Mouse (Mus musculus) heart, embryonic 14.5 days (tissue): ENCODE data around the gene Cdk12. TPM values are rescaled to one million over a fixed set of nuclear protein-coding genes. Genes with fewer than 3 reads are reported as not detected.

Source experiments
- ATAC-seq: fragments of 200-750 bp; cut with Nextera tagmentation; 2 replicates; pipeline ENCODE4 v1.8.0; 2017; ENCODE audit warnings: low read depth, moderate TSS enrichment; ENCODE audit not compliant: insufficient number of reproducible peaks, insufficient read depth, low FRiP score
- H3K27ac ChIP-seq, 2 experiments: fragments of 200-500 bp in 1 of 2; fragments of 300-500 bp in 1 of 2; sonication (generic) in 1 of 2; replicated peaks in 1 of 2; 2 replicates each; pipeline ENCODE4 v1.5.1; 2012 to 2014; ENCODE audit warnings: low read depth in 2 of 2, low read length in 2 of 2, control low read depth in 1 of 2, mild to moderate bottlenecking in 1 of 2, mixed read lengths in 1 of 2; ENCODE audit not compliant: control insufficient read depth in 1 of 2, insufficient read depth in 1 of 2
- H3K27me3 ChIP-seq: fragments of 300-500 bp; sonication (generic); 2 replicates; pipeline ENCODE4 v1.6.1; 2014; ENCODE audit warnings: mild to moderate bottlenecking, low read length, control low read depth; ENCODE audit not compliant: control insufficient read depth, insufficient read depth
- H3K36me3 ChIP-seq: fragments of 300-500 bp; sonication (generic); 2 replicates; pipeline ENCODE4 v1.6.1; 2014; ENCODE audit warnings: mild to moderate bottlenecking, control low read depth, low read length, mixed read lengths; ENCODE audit not compliant: control insufficient read depth, insufficient read depth
- H3K4me1 ChIP-seq, 2 experiments: fragments of 200-500 bp in 1 of 2; fragments of 300-500 bp in 1 of 2; sonication (generic) in 1 of 2; 2 replicates each; pipeline ENCODE4 v1.6.1; 2012 to 2014; ENCODE audit warnings: low read length in 2 of 2, control low read depth in 1 of 2, mixed read lengths in 1 of 2; ENCODE audit not compliant: control insufficient read depth in 2 of 2, insufficient read depth in 2 of 2
- H3K4me2 ChIP-seq: fragments of 300-500 bp; sonication (generic); 2 replicates; pipeline ENCODE4 v1.6.1; 2014; ENCODE audit warnings: mild to moderate bottlenecking, low read length
- H3K4me3 ChIP-seq, 2 experiments: fragments of 200-500 bp in 1 of 2; fragments of 300-500 bp in 1 of 2; sonication (generic) in 1 of 2; 2 replicates each; pipeline ENCODE4 v1.5.1; 2012 to 2014; ENCODE audit warnings: low read length in 2 of 2, mild to moderate bottlenecking in 2 of 2, control low read depth in 1 of 2, low read depth in 1 of 2, moderate library complexity in 1 of 2; ENCODE audit not compliant: control insufficient read depth in 1 of 2, insufficient read depth in 1 of 2
- H3K9ac ChIP-seq: fragments of 300-500 bp; sonication (generic); 2 replicates; pipeline ENCODE4 v1.6.1; 2014; ENCODE audit warnings: mild to moderate bottlenecking, low read length
- H3K9me3 ChIP-seq: fragments of 300-500 bp; sonication (generic); 2 replicates; pipeline ENCODE4 v1.6.1; 2016; ENCODE audit warnings: low read length, control low read depth; ENCODE audit not compliant: control insufficient read depth
- WGBS: fragments of 180-500 bp; shearing (Covaris S2); extraction: QIAGEN DNeasy Blood & Tissue Kit; methylation state at CpG from one replicate; pipeline ENCODE4 v1.1.7; 2014; 5-methylcytosine and 5-hydroxymethylcytosine counted together
- polyA plus RNA-seq: library from polyadenylated mRNA; unstranded; fragments of >200 nt; fragmentation: Nextera tagmentation; extraction: Ambion mirVana; gene quantifications from 2 replicates; pipeline ENCODE4 v1.2.1, GENCODE M21; 2014

Gene Cdk12
- polyA plus RNA-seq, 1 experiment from 2014 or later = 9.8 TPM

DNA sequence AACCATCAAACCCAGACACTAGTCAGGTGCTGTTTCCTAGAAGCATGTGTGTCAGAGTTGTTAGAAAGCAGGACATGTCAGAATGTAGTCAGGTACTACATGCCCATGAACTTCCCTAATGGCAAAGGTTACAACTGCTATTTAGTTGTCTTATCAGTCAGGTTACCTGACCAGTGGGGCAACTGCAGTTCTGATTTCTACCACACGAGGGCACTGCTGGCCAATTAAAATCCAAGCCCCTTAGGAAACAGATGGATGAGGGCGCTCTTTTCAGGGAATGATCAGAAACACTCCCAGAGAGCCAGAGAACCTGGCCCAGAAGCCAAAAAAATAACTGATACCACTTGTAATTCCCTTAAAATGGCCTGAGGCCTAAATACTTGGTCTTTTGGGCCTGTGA, 62.2 kb downstream of the Cdk12 start:
- Histone ChIP-seq H3K4me1 (peaks cover 0 to 8% of the 10 kb centered on the region in 2 experiments; a peak in 2 of 4 replicates), H3K36me3 (peaks cover 69% of the 10 kb centered on the region), H3K9me3 (no peaks in the 10 kb centered on the region), H3K4me3 (no peak overlapping the region), H3K9ac (0 out of 2 replicates have a peak overlapping the region, but pooled peaks have one; percentile 34), H3K27me3 (no peaks in the 10 kb centered on the region), H3K4me2 (no peak overlapping the region), H3K27ac (no peak overlapping the region)
- ATAC-seq = no peak
- WGBS = 2% methylated on average over 2 of the region's 2 CpGs

DNA sequence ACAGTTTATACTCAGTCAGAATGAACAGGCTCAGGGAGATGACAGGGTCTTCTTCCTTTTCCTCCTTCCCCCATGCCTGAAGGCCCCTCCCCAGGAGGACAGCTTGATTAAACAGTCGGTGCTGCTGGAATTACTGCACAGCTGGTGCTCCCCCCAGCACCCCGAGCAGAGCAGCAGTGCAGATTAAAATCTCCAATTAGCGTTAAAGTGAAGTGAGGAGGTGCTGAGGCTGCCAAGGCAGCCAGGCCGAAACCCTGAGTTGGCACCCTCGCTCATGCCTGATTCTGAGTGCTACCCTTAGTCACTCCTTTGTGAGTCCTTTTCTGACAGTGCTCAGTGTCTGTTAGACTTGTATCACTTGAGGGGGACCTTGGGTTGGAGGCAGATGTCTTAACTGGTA, 63.0 kb downstream of the Cdk12 start:
- ATAC-seq = no peak
- Histone ChIP-seq H3K27ac (no peak overlapping the region), H3K36me3 (peaks cover 77% of the 10 kb centered on the region), H3K27me3 (no peaks in the 10 kb centered on the region), H3K4me3 (no peak overlapping the region), H3K4me2 (no peak overlapping the region), H3K9ac (no peak overlapping the region), H3K9me3 (no peaks in the 10 kb centered on the region), H3K4me1 (peaks cover 0 to 8% of the 10 kb centered on the region in 2 experiments; a peak in 2 of 4 replicates)
- WGBS = 74% methylated on average over 5 of the region's 5 CpGs

DNA sequence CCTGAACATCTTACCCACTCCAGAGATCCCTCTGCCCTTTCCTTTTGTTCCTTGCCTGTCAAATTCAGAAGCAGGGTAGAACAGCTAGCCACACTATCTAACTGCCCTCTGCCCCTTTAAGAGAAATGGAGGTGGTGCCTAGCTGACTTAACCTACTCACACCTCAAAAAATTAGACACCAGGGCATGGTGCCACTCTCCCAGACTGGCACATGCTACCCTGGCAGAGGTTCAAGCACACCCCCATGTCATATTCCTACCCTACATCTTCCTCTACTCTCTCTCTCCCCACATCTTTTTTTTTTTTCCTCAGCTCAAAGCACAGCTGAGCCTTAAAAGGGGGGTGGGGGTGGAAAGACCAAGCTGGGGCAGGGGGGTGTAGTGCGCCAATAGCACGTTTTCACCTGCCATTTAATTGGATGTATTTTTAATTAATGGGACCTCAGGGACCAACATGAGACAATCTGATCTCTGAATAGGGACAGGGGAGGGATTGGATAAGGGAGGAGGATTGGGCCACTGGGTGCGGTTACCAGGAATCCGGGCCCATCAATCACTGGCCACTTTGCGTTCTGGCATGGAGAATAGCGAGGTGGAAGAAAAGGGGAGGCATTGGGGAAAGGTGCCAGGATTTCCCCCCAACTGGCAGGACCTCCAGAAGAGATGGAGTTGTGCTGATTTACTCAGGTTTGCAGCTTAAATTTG, 64.0 kb downstream of the Cdk12 start:
- no peak for ATAC-seq
- Histone ChIP-seq H3K4me3 (no peak overlapping the region), H3K4me2 (no peak overlapping the region), H3K4me1 (peaks cover 0 to 8% of the 10 kb centered on the region in 2 experiments; a peak in 2 of 4 replicates), H3K27ac (no peak overlapping the region), H3K9me3 (no peaks in the 10 kb centered on the region), H3K36me3 (peaks cover 85% of the 10 kb centered on the region), H3K9ac (no peak overlapping the region), H3K27me3 (no peaks in the 10 kb centered on the region)
- 80% methylated on average over 6 of the region's 6 CpGs for WGBS

DNA sequence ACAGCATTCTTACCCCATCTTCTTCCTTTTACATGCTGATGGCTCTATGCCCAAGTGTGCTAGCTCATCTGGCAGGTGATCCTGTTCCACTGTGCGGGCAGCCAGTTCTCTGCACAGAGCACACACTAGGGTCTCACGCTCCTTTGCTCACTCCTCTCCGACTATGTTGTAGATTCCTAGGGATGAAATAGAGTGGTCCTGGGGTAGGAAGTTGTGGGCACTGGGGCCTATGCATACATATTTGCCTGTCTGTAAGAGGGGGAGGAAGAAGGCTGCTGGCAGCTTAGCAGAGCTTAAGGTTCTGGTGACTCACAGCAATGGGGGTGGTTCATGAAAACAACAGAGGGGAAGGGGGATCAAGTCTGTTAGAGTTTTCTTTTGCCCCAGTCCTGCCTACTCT, 67.2 kb downstream of the Cdk12 start:
- Histone ChIP-seq H3K9me3 (no peaks in the 10 kb centered on the region), H3K4me2 (no peak overlapping the region), H3K4me3 (no peak overlapping the region), H3K4me1 (peaks cover 0 to 8% of the 10 kb centered on the region in 2 experiments; a peak in 2 of 4 replicates), H3K9ac (no peak overlapping the region), H3K36me3 (peaks cover 94% of the 10 kb centered on the region), H3K27me3 (no peaks in the 10 kb centered on the region), H3K27ac (no peak overlapping the region)
- WGBS = 93% methylated on average over 3 of the region's 3 CpGs
- ATAC-seq = no peak

DNA sequence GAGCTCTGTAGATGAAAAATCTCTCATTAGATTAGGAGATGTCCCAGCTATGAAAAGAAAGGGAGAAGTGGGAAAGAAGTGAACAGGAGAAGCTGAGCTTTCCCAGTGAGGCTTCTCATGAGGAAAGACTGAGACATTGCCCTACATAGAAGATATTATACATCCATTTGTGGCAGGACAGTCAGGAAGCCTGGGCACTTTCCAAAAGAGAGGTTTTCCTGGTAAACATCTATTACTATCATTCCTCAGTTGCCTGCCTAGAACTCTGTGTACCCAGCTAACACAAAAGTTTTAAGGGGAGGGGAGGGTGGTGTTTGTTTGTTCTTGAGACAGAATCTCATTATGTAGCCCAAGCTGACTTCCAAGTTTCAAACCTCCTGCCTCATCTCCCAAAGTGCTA, 67.6 kb downstream of the Cdk12 start:
- ATAC-seq = no peak
- peaks cover 91% of the 10 kb centered on the region for H3K36me3 ChIP-seq

DNA sequence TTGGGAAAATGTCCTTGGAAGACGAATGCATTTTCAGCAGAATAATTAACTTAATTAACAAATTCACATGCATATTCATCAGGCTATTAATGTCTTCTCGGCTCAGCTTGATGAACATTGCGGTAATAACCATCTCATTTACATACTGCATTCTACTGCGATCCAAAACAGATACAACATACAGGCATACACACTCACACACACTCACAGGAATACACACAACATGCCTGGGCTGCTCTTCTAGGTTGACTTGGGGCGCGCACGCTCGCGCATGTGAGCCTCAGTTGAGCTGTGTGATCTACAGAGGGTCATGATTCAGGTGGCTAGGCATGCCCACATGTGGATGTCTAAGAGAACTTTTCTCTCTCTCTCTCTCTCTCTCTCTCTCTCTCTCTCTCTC, 80.9 kb downstream of the Cdk12 start:
- peaks cover 13% of the 10 kb centered on the region; the same call in 1 of the 2 replicates for H3K27me3 ChIP-seq
- peaks cover 4 to 5% of the 10 kb centered on the region in 2 experiments; a peak in 3 of 4 replicates for H3K4me1 ChIP-seq
- ATAC-seq = no peak
- no peak overlapping the region for H3K4me2 ChIP-seq
- no peak overlapping the region for H3K9ac ChIP-seq
- H3K27ac ChIP-seq = no peak overlapping the region
- WGBS = 28% methylated on average over 9 of the region's 9 CpGs
- H3K4me3 ChIP-seq = no peak overlapping the region
- H3K9me3 ChIP-seq = no peaks in the 10 kb centered on the region
- peaks cover 14% of the 10 kb centered on the region for H3K36me3 ChIP-seq

More for the DNA sequence above, 67.6 kb downstream of the Cdk12 start:
- H3K9ac ChIP-seq = no peak overlapping the region
- no peaks in the 10 kb centered on the region for H3K27me3 ChIP-seq
- H3K4me1 ChIP-seq = peaks cover 0 to 5% of the 10 kb centered on the region in 2 experiments; a peak in 2 of 4 replicates
- H3K9me3 ChIP-seq = no peaks in the 10 kb centered on the region
- no peak overlapping the region for H3K4me3 ChIP-seq
- H3K27ac ChIP-seq = no peak overlapping the region
- H3K4me2 ChIP-seq = no peak overlapping the region

DNA sequence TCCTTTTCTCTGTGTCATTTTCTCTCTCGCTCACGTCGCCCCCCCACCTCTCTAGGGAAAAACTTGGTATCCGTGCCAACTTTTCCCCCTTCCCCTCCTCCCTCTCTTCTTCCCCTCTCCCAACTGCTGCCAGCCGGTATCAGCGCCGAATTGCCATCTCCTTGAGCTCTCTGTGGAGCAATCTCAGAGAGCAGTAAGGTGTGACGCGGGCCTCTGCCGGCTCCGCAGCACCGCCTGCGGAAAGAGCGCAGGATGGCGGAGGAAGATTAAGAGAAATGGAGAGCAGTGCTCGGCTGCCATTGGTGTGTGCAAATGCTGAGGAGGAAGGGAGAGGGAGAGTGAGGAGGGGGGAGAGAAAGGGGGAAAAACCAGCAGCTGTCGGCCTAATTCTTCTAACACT, 81.4 kb downstream of the Cdk12 start:
- WGBS = 3% methylated on average over 16 of the region's 17 CpGs
- no peak for ATAC-seq
- no peak overlapping the region for H3K9ac ChIP-seq
- peaks cover 4 to 5% of the 10 kb centered on the region in 2 experiments; a peak in 3 of 4 replicates for H3K4me1 ChIP-seq
- H3K4me2 ChIP-seq = peak overlapping the region; percentile 60
- H3K36me3 ChIP-seq = peaks cover 9% of the 10 kb centered on the region
- H3K4me3 ChIP-seq = peak overlapping the region; percentile 10 to 30
- H3K9me3 ChIP-seq = no peaks in the 10 kb centered on the region
- H3K27ac ChIP-seq = no peak overlapping the region
- peaks cover 17% of the 10 kb centered on the region; the same call in 1 of the 2 replicates for H3K27me3 ChIP-seq
